ENCODE assay signal across 7 mouse cellular contexts in genomic region chr10:80827870-80828420, GRCm38 (mm10). TPM values are rescaled to one million over a fixed set of nuclear protein-coding genes. Genes with fewer than 3 reads are reported as not detected.
DNase-seq lines count a peak whose midpoint lies in the region; ATAC-seq and TF ChIP-seq lines count a peak whose summit lies in the region.

No protein-coding gene starts in this region.

- peaks cover 75% of the 10 kb centered on the region for H3K4me1 ChIP-seq in megakaryocyte, embryonic 14.5 days
- H3K4me1 ChIP-seq in forebrain, embryonic 14.5 days (ENCODE audit: control insufficient read depth, insufficient read depth, low read length), result peaks cover 5% of the 10 kb centered on the region
- peaks cover 9% of the 10 kb centered on the region for H3K4me1 ChIP-seq in limb, embryonic 14.5 days (ENCODE audit: control insufficient read depth, insufficient read depth, low read length)
- peaks cover 26% of the 10 kb centered on the region for H3K4me1 ChIP-seq in stomach, embryonic 16.5 days (ENCODE audit: control insufficient read depth, insufficient read depth, low read length)

- H3K9ac ChIP-seq in forebrain, embryonic 14.5 days (ENCODE audit: low read length), result peak overlapping the region; percentile 89
- peak overlapping the region; percentile 92 for H3K9ac ChIP-seq in limb, embryonic 14.5 days (ENCODE audit: low read depth, low read length, severe bottlenecking)
- peak overlapping the region; percentile 93 for H3K9ac ChIP-seq in stomach, embryonic 16.5 days (ENCODE audit: low read length)

- no peak for TF ChIP-seq POLR2A in limb, embryonic 14.5 days (IDR thresholded peaks at IDR 0.05; ENCODE audit: borderline replicate concordance, extremely low read depth, insufficient read depth, insufficient read length)

- H3K4me3 ChIP-seq in megakaryocyte, embryonic 14.5 days (replicated peaks), result peak overlapping the region; percentile 93
- H3K4me3 ChIP-seq in forebrain, embryonic 14.5 days (ENCODE audit: low read depth, low read length), result peak overlapping the region; percentile 74
- H3K4me3 ChIP-seq in limb, embryonic 14.5 days (replicated peaks; ENCODE audit: low read length), result peak overlapping the region; percentile 66
- peak overlapping the region; percentile 70 for H3K4me3 ChIP-seq in stomach, embryonic 16.5 days (replicated peaks; ENCODE audit: low read length)

- WGBS in forebrain, embryonic 14.5 days, result 86% methylated on average over 10 of the region's 10 CpGs
- 73% methylated on average over 8 of the region's 10 CpGs for WGBS in limb, embryonic 14.5 days
- WGBS in stomach, embryonic 16.5 days, result 61% methylated on average over 10 of the region's 10 CpGs

- peak overlapping the region; percentile 100 for H3K4me2 ChIP-seq in forebrain, embryonic 14.5 days (ENCODE audit: low read length)
- peak overlapping the region; percentile 93 for H3K4me2 ChIP-seq in limb, embryonic 14.5 days (replicated peaks; ENCODE audit: low read depth, low read length, severe bottlenecking)
- H3K4me2 ChIP-seq in stomach, embryonic 16.5 days (ENCODE audit: low read depth, low read length), result peak overlapping the region; percentile 85

- peaks cover 4% of the 10 kb centered on the region for H3K27me3 ChIP-seq in megakaryocyte, embryonic 14.5 days (replicated peaks)
- H3K27me3 ChIP-seq in forebrain, embryonic 14.5 days (replicated peaks; ENCODE audit: control insufficient read depth, insufficient read depth, low read length), result no peaks in the 10 kb centered on the region
- no peaks in the 10 kb centered on the region for H3K27me3 ChIP-seq in limb, embryonic 14.5 days (ENCODE audit: control insufficient read depth, insufficient read depth, low read length)
- no peaks in the 10 kb centered on the region for H3K27me3 ChIP-seq in stomach, embryonic 16.5 days (ENCODE audit: control insufficient read depth, insufficient read depth, low read length)

- DNase-seq in forebrain, embryonic 14.5 days (ENCODE audit: low spot score), result no peak
- no peak for DNase-seq in limb, embryonic 14.5 days (ENCODE audit: low spot score)
- no peak for DNase-seq in thymus, postnatal 0 days (ENCODE audit: low spot score)
- DNase-seq in embryo, embryonic 11 days, result no peak

- H3K9me3 ChIP-seq in megakaryocyte, embryonic 14.5 days, result no peaks in the 10 kb centered on the region
- H3K9me3 ChIP-seq in forebrain, embryonic 14.5 days (replicated peaks; ENCODE audit: control insufficient read depth, low read length), result no peaks in the 10 kb centered on the region
- no peaks in the 10 kb centered on the region for H3K9me3 ChIP-seq in limb, embryonic 14.5 days (ENCODE audit: control insufficient read depth, low read length)
- no peaks in the 10 kb centered on the region for H3K9me3 ChIP-seq in stomach, embryonic 16.5 days (replicated peaks; ENCODE audit: control insufficient read depth, low read length)

- ATAC-seq in megakaryocyte, adult 5-6 weeks (ENCODE audit: poor library complexity, severe bottlenecking), result no peak
- ATAC-seq in forebrain, embryonic 14.5 days, result no peak
- ATAC-seq in limb, embryonic 14.5 days (ENCODE audit: low FRiP score, low read depth), result no peak
- no peak for ATAC-seq in stomach, embryonic 16.5 days (ENCODE audit: insufficient read depth, low FRiP score)

- H3K27ac ChIP-seq in forebrain, embryonic 14.5 days (ENCODE audit: low read depth, low read length), result no peak overlapping the region
- H3K27ac ChIP-seq in limb, embryonic 14.5 days (replicated peaks; ENCODE audit: low read depth, low read length), result no peak overlapping the region
- H3K27ac ChIP-seq in stomach, embryonic 16.5 days (ENCODE audit: low read length), result no peak overlapping the region

- H3K36me3 ChIP-seq in megakaryocyte, embryonic 14.5 days (replicated peaks; ENCODE audit: low read length), result peaks cover 36% of the 10 kb centered on the region
- peaks cover 27% of the 10 kb centered on the region for H3K36me3 ChIP-seq in forebrain, embryonic 14.5 days (ENCODE audit: control insufficient read depth, insufficient read depth, low read length)
- peaks cover 24% of the 10 kb centered on the region for H3K36me3 ChIP-seq in limb, embryonic 14.5 days (ENCODE audit: control insufficient read depth, insufficient read depth, low read length)
- peaks cover 11% of the 10 kb centered on the region; the same call in 1 of the 2 replicates for H3K36me3 ChIP-seq in stomach, embryonic 16.5 days (ENCODE audit: control insufficient read depth, insufficient read depth, low read length)

RNA-seq across cellular contexts. Expression of gene Oaz1, which starts 1.5 kb away (rescaled TPM):
- 2,272 and 5,289 TPM in 2 replicates for polyA plus RNA-seq in megakaryocyte, embryonic 14.5 days (2012; ENCODE audit: insufficient read depth, low replicate concordance)
- total RNA-seq in megakaryocyte, adult 5-6 weeks (2015), result 1,171 and 1,242 TPM in 2 replicates
- 206 and 296 TPM in 2 replicates for total RNA-seq in megakaryocyte, adult 5-6 weeks (2017)
- polyA plus RNA-seq in forebrain, embryonic 14.5 days (2014; fragmentation: Nextera tagmentation; extraction: Ambion mirVana), result 1,568 and 1,701 TPM in 2 replicates
- polyA plus RNA-seq in limb, embryonic 14.5 days (2012; rRNA removed), result 882 and 1,248 TPM in 2 replicates
- 1,813 and 1,884 TPM in 2 replicates for polyA plus RNA-seq in limb, embryonic 14.5 days (2014; fragmentation: Nextera tagmentation; extraction: Ambion mirVana)
- 1,560 and 1,582 TPM in 2 replicates for polyA plus RNA-seq in stomach, embryonic 16.5 days (2015; fragmentation: Nextera tagmentation; extraction: Ambion mirVana)
- polyA plus RNA-seq in thymus, postnatal 0 days (2015; fragmentation: Nextera tagmentation; extraction: Ambion mirVana), result 2,037 and 2,048 TPM in 2 replicates

RNA-seq across cellular contexts. Expression of gene Jsrp1, which starts 14.6 kb away (rescaled TPM):
- polyA plus RNA-seq in megakaryocyte, embryonic 14.5 days (2012; ENCODE audit: insufficient read depth, low replicate concordance), result not detected in 2 replicates
- total RNA-seq in megakaryocyte, adult 5-6 weeks (2015), result not detected in 2 replicates
- not detected in 2 replicates for total RNA-seq in megakaryocyte, adult 5-6 weeks (2017)
- 0.30 and 0.31 TPM in 2 replicates for polyA plus RNA-seq in forebrain, embryonic 14.5 days (2014; fragmentation: Nextera tagmentation; extraction: Ambion mirVana)
- 8.5 and 12.1 TPM in 2 replicates for polyA plus RNA-seq in limb, embryonic 14.5 days (2012; rRNA removed)
- polyA plus RNA-seq in limb, embryonic 14.5 days (2014; fragmentation: Nextera tagmentation; extraction: Ambion mirVana), result 5.1 and 6.1 TPM in 2 replicates
- 0.65 and 8.4 TPM in 2 replicates for polyA plus RNA-seq in stomach, embryonic 16.5 days (2015; fragmentation: Nextera tagmentation; extraction: Ambion mirVana)
- 0.15 and 0.29 TPM in 2 replicates for polyA plus RNA-seq in thymus, postnatal 0 days (2015; fragmentation: Nextera tagmentation; extraction: Ambion mirVana)

RNA-seq across cellular contexts. Expression of gene Lingo3, which starts 15.9 kb away (rescaled TPM):
- polyA plus RNA-seq in megakaryocyte, embryonic 14.5 days (2012; ENCODE audit: insufficient read depth, low replicate concordance), result 0.04 TPM in 1 of 2 replicates, not detected in the other
- not detected in 2 replicates for total RNA-seq in megakaryocyte, adult 5-6 weeks (2015)
- not detected in 2 replicates for total RNA-seq in megakaryocyte, adult 5-6 weeks (2017)
- 2.7 and 4.7 TPM in 2 replicates for polyA plus RNA-seq in forebrain, embryonic 14.5 days (2014; fragmentation: Nextera tagmentation; extraction: Ambion mirVana)
- polyA plus RNA-seq in limb, embryonic 14.5 days (2012; rRNA removed), result 0.88 and 1.4 TPM in 2 replicates
- 0.56 and 0.82 TPM in 2 replicates for polyA plus RNA-seq in limb, embryonic 14.5 days (2014; fragmentation: Nextera tagmentation; extraction: Ambion mirVana)
- polyA plus RNA-seq in stomach, embryonic 16.5 days (2015; fragmentation: Nextera tagmentation; extraction: Ambion mirVana), result 0.05 and 0.12 TPM in 2 replicates
- polyA plus RNA-seq in thymus, postnatal 0 days (2015; fragmentation: Nextera tagmentation; extraction: Ambion mirVana), result 0.06 and 0.18 TPM in 2 replicates

RNA-seq across cellular contexts. Expression of gene Amh, which starts 22.9 kb away (rescaled TPM):
- 1.1 and 5.5 TPM in 2 replicates for polyA plus RNA-seq in megakaryocyte, embryonic 14.5 days (2012; ENCODE audit: insufficient read depth, low replicate concordance)
- total RNA-seq in megakaryocyte, adult 5-6 weeks (2015), result not detected in 2 replicates
- total RNA-seq in megakaryocyte, adult 5-6 weeks (2017), result not detected in 2 replicates
- 0.10 TPM in 1 of 2 replicates, not detected in the other for polyA plus RNA-seq in forebrain, embryonic 14.5 days (2014; fragmentation: Nextera tagmentation; extraction: Ambion mirVana)
- 1.0 and 1.9 TPM in 2 replicates for polyA plus RNA-seq in limb, embryonic 14.5 days (2012; rRNA removed)
- 0.11 TPM in 1 of 2 replicates, not detected in the other for polyA plus RNA-seq in limb, embryonic 14.5 days (2014; fragmentation: Nextera tagmentation; extraction: Ambion mirVana)
- not detected in 2 replicates for polyA plus RNA-seq in stomach, embryonic 16.5 days (2015; fragmentation: Nextera tagmentation; extraction: Ambion mirVana)
- polyA plus RNA-seq in thymus, postnatal 0 days (2015; fragmentation: Nextera tagmentation; extraction: Ambion mirVana), result 0.08 TPM in 2 replicates

RNA-seq across cellular contexts. Expression of gene Lsm7, which starts 27.1 kb away (rescaled TPM):
- 6.8 and 219 TPM in 2 replicates for polyA plus RNA-seq in megakaryocyte, embryonic 14.5 days (2012; ENCODE audit: insufficient read depth, low replicate concordance)
- 56.6 and 58.0 TPM in 2 replicates for total RNA-seq in megakaryocyte, adult 5-6 weeks (2015)
- 104 and 130 TPM in 2 replicates for total RNA-seq in megakaryocyte, adult 5-6 weeks (2017)
- polyA plus RNA-seq in forebrain, embryonic 14.5 days (2014; fragmentation: Nextera tagmentation; extraction: Ambion mirVana), result 265 and 372 TPM in 2 replicates
- 366 and 417 TPM in 2 replicates for polyA plus RNA-seq in limb, embryonic 14.5 days (2012; rRNA removed)
- 360 and 371 TPM in 2 replicates for polyA plus RNA-seq in limb, embryonic 14.5 days (2014; fragmentation: Nextera tagmentation; extraction: Ambion mirVana)
- polyA plus RNA-seq in stomach, embryonic 16.5 days (2015; fragmentation: Nextera tagmentation; extraction: Ambion mirVana), result 192 and 210 TPM in 2 replicates
- polyA plus RNA-seq in thymus, postnatal 0 days (2015; fragmentation: Nextera tagmentation; extraction: Ambion mirVana), result 338 and 340 TPM in 2 replicates
